Mouse (Mus musculus) intestine, embryonic 16.5 days (tissue): ENCODE data around the gene Arhgef39. TPM values are rescaled to one million over a fixed set of nuclear protein-coding genes. Genes with fewer than 3 reads are reported as not detected.

Experiments used
- ATAC-seq: fragments of 200-750 bp; cut with Nextera tagmentation; 2 replicates; pipeline ENCODE4 v1.8.0; 2017; ENCODE audit warnings: moderate TSS enrichment, moderate library complexity
- H3K27ac ChIP-seq: fragments of 300-500 bp; sonication (generic); 2 replicates; pipeline ENCODE4 v1.5.1; 2014; ENCODE audit warnings: mild to moderate bottlenecking, low read length
- H3K27me3 ChIP-seq: fragments of 300-500 bp; sonication (generic); replicated peaks from 2 replicates; pipeline ENCODE4 v1.6.1; 2014; ENCODE audit warnings: low read length, control low read depth, mixed read lengths; ENCODE audit not compliant: control insufficient read depth, insufficient read depth
- H3K36me3 ChIP-seq: fragments of 300-500 bp; sonication (generic); 2 replicates; pipeline ENCODE4 v1.6.1; 2014; ENCODE audit warnings: low read length, control low read depth; ENCODE audit not compliant: control insufficient read depth, insufficient read depth
- H3K4me1 ChIP-seq: fragments of 300-500 bp; sonication (generic); 2 replicates; pipeline ENCODE4 v1.6.1; 2014; ENCODE audit warnings: low read length, control low read depth, mixed read lengths; ENCODE audit not compliant: control insufficient read depth, insufficient read depth
- H3K4me2 ChIP-seq: fragments of 300-500 bp; sonication (generic); 2 replicates; pipeline ENCODE4 v1.6.1; 2014; ENCODE audit warnings: low read depth, low read length, control low read depth
- H3K4me3 ChIP-seq: fragments of 300-500 bp; sonication (generic); 2 replicates; pipeline ENCODE4 v1.5.1; 2014; ENCODE audit warnings: mild to moderate bottlenecking, low read length
- H3K9ac ChIP-seq: fragments of 300-500 bp; sonication (generic); 2 replicates; pipeline ENCODE4 v1.6.1; 2014; ENCODE audit warnings: low read depth, low read length
- H3K9me3 ChIP-seq: fragments of 300-500 bp; sonication (generic); 2 replicates; pipeline ENCODE4 v1.6.1; 2016; ENCODE audit warnings: low read length, control low read depth; ENCODE audit not compliant: control insufficient read depth
- WGBS: fragments of 180-500 bp; shearing (Covaris S2); extraction: QIAGEN DNeasy Blood & Tissue Kit; methylation state at CpG from one replicate; pipeline ENCODE4 v1.1.7; 2014; 5-methylcytosine and 5-hydroxymethylcytosine counted together
- polyA plus RNA-seq: library from polyadenylated mRNA; unstranded; fragments of >200 nt; fragmentation: Nextera tagmentation; extraction: Ambion mirVana; gene quantifications from 2 replicates; pipeline ENCODE4 v1.2.1, GENCODE M21; 2015

Gene Arhgef39
- polyA plus RNA-seq, 1 experiment from 2014 or later, result 49.7 TPM

GRCm38 (mm10) chr4:43498983-43499382, 512 bp downstream of the Arhgef39 start:
- no peaks in the 10 kb centered on the region for H3K9me3 ChIP-seq
- peak overlapping the region; percentile 55; the same call in 1 of the 2 replicates for H3K27ac ChIP-seq
- no peaks in the 10 kb centered on the region for H3K27me3 ChIP-seq
- peak overlapping the region; percentile 84 for H3K4me2 ChIP-seq
- peak overlapping the region; percentile 73 for H3K4me3 ChIP-seq
- peak; percentile 59 for ATAC-seq
- peak overlapping the region; percentile 83 for H3K9ac ChIP-seq
- H3K36me3 ChIP-seq, result peaks cover 4% of the 10 kb centered on the region; the same call in 1 of the 2 replicates
- peaks cover 36% of the 10 kb centered on the region for H3K4me1 ChIP-seq
- 14% methylated on average over 8 of the region's 8 CpGs for WGBS

- Histone ChIP-seq H3K9ac (peak overlapping the region; percentile 83), H3K4me3 (peak overlapping the region; percentile 73)
- WGBS, result 64% methylated on average over 4 of the region's 4 CpGs
Observed at GRCm38 (mm10) chr4:43497946-43498345, 1.5 kb downstream of the Arhgef39 start.

GRCm38 (mm10) chr4:43497405-43497804, 2.1 kb downstream of the Arhgef39 start:
- 90% methylated on average over 8 of the region's 8 CpGs for WGBS
- Histone ChIP-seq H3K4me3 (0 out of 2 replicates have a peak overlapping the region, but pooled peaks have one; percentile 73), H3K36me3 (peaks cover 4% of the 10 kb centered on the region; the same call in 1 of the 2 replicates), H3K27me3 (no peaks in the 10 kb centered on the region), H3K9me3 (no peaks in the 10 kb centered on the region), H3K4me1 (peaks cover 26% of the 10 kb centered on the region), H3K27ac (0 out of 2 replicates have a peak overlapping the region, but pooled peaks have one; percentile 31), H3K9ac (peak overlapping the region; percentile 83; the same call in 1 of the 2 replicates), H3K4me2 (peak overlapping the region; percentile 84)
- ATAC-seq, result no peak

More at GRCm38 (mm10) chr4:43497946-43498345, 1.5 kb downstream of the Arhgef39 start:
- peak overlapping the region; percentile 84 for H3K4me2 ChIP-seq
- no peaks in the 10 kb centered on the region for H3K27me3 ChIP-seq
- ATAC-seq, result no peak
- H3K4me1 ChIP-seq, result peaks cover 29% of the 10 kb centered on the region
- H3K36me3 ChIP-seq, result peaks cover 4% of the 10 kb centered on the region; the same call in 1 of the 2 replicates
- H3K27ac ChIP-seq, result 0 out of 2 replicates have a peak overlapping the region, but pooled peaks have one; percentile 31
- no peaks in the 10 kb centered on the region for H3K9me3 ChIP-seq

- Histone ChIP-seq H3K9me3 (no peaks in the 10 kb centered on the region), H3K4me3 (no peak overlapping the region), H3K27me3 (no peaks in the 10 kb centered on the region), H3K9ac (no peak overlapping the region), H3K36me3 (peaks cover 4% of the 10 kb centered on the region; the same call in 1 of the 2 replicates), H3K4me2 (no peak overlapping the region), H3K27ac (no peak overlapping the region), H3K4me1 (peaks cover 24% of the 10 kb centered on the region)
- ATAC-seq, result no peak
- 63% methylated on average over 6 of the region's 6 CpGs for WGBS
Observed at GRCm38 (mm10) chr4:43496587-43496986, 2.9 kb downstream of the Arhgef39 start.

- 2% methylated on average over 9 of the region's 9 CpGs for WGBS
- no peak for ATAC-seq
Observed at GRCm38 (mm10) chr4:43493846-43494240, 5.7 kb downstream of the Arhgef39 start.

GRCm38 (mm10) chr4:43493186-43493845, 6.2 kb downstream of the Arhgef39 start:
- peak overlapping the region; percentile 84 for H3K4me3 ChIP-seq
- H3K36me3 ChIP-seq, result peaks cover 4% of the 10 kb centered on the region; the same call in 1 of the 2 replicates
- H3K27me3 ChIP-seq, result no peaks in the 10 kb centered on the region
- peak overlapping the region; percentile 53 for H3K4me2 ChIP-seq
- 0% methylated on average over 47 of the region's 47 CpGs for WGBS
- peaks cover 18% of the 10 kb centered on the region for H3K4me1 ChIP-seq
- peak overlapping the region; percentile 77 for H3K9ac ChIP-seq
- peak overlapping the region; percentile 89 for H3K27ac ChIP-seq
- H3K9me3 ChIP-seq, result no peaks in the 10 kb centered on the region
- peak; percentile 85 for ATAC-seq

More at GRCm38 (mm10) chr4:43493846-43494240, 5.7 kb downstream of the Arhgef39 start:
- Histone ChIP-seq H3K9ac (peak overlapping the region; percentile 77), H3K27ac (peak overlapping the region; percentile 89), H3K9me3 (no peaks in the 10 kb centered on the region), H3K4me2 (peak overlapping the region; percentile 53), H3K36me3 (peaks cover 4% of the 10 kb centered on the region; the same call in 1 of the 2 replicates), H3K27me3 (no peaks in the 10 kb centered on the region), H3K4me3 (peak overlapping the region; percentile 84), H3K4me1 (peaks cover 23% of the 10 kb centered on the region)

- Histone ChIP-seq H3K4me2 (peak within 1 kb of the TSS; percentile 53), H3K9me3 (no peaks in the 10 kb centered on the region), H3K36me3 (peaks cover 4% of the 10 kb centered on the region; the same call in 1 of the 2 replicates), H3K4me1 (peaks cover 12% of the 10 kb centered on the region), H3K27me3 (no peaks in the 10 kb centered on the region), H3K4me3 (peak within 1 kb of the TSS; percentile 84), H3K27ac (peak within 1 kb of the TSS; percentile 89), H3K9ac (peak within 1 kb of the TSS; percentile 77)
- ATAC-seq, result peak; percentile 98
- under 1% methylated on average over 25 of the region's 25 CpGs for WGBS
Observed at GRCm38 (mm10) chr4:43492821-43493185, 6.7 kb downstream of the Arhgef39 start, which contains the start of gene Ccdc107. Gene Ccdc107, plus strand, starts transcription at chr4:43492900.

GRCm38 (mm10) chr4:43492101-43492820, 7.2 kb downstream of the Arhgef39 start:
- no peak overlapping the region for H3K9ac ChIP-seq
- 47% methylated on average over 12 of the region's 12 CpGs for WGBS
- no peaks in the 10 kb centered on the region for H3K9me3 ChIP-seq
- H3K4me3 ChIP-seq, result no peak overlapping the region; the same call in 1 of the 2 replicates
- no peaks in the 10 kb centered on the region for H3K27me3 ChIP-seq
- peaks cover 9% of the 10 kb centered on the region for H3K4me1 ChIP-seq
- peak overlapping the region; percentile 60; the same call in 1 of the 2 replicates for H3K27ac ChIP-seq
- ATAC-seq, result no peak
- H3K36me3 ChIP-seq, result peaks cover 4% of the 10 kb centered on the region; the same call in 1 of the 2 replicates
- peak overlapping the region; percentile 42 for H3K4me2 ChIP-seq

GRCm38 (mm10) chr4:43490801-43491200, 8.7 kb downstream of the Arhgef39 start:
- Histone ChIP-seq H3K9me3 (no peaks in the 10 kb centered on the region), H3K36me3 (no peaks in the 10 kb centered on the region), H3K9ac (no peak overlapping the region), H3K27me3 (no peaks in the 10 kb centered on the region), H3K27ac (no peak overlapping the region), H3K4me3 (no peak overlapping the region), H3K4me2 (no peak overlapping the region), H3K4me1 (peaks cover 9% of the 10 kb centered on the region)
- WGBS, result 65% methylated on average over 5 of the region's 5 CpGs
- ATAC-seq, result peak; percentile 20; the same call in 1 of the 2 replicates
